Mouse (Mus musculus) cerebellum, adult 11-12 months (tissue): ENCODE measurements around the gene Slc22a23.

Experiments used
- DNase-seq: peaks from one replicate; pipeline ENCODE4 v3.0.0; 2022

Gene Slc22a23

GRCm38 (mm10) chr13:34129485-34130225 is 215.3 kb downstream of the Slc22a23 start:
- DNase-seq: no peak
